Mouse (Mus musculus) small intestine, adult 2 months (tissue): ENCODE data around the gene Piwil4.

Experiments used
- CTCF ChIP-seq: fragments of 200-500 bp; IDR thresholded peaks from 2 replicates; pipeline ENCODE4 v1.5.1; 2012; ENCODE audit warnings: low read depth, mild to moderate bottlenecking, control low read depth, inconsistent platforms, low read length, moderate library complexity, mixed read lengths; ENCODE audit not compliant: insufficient replicate concordance, insufficient read length; ENCODE audit errors: extremely low read depth
- POLR2A ChIP-seq: fragments of 200-500 bp; IDR thresholded peaks from 2 replicates; pipeline ENCODE4 v1.6.1; 2012; ENCODE audit warnings: low read depth, mild to moderate bottlenecking, control low read depth, inconsistent platforms, low read length, moderate library complexity

DNA sequence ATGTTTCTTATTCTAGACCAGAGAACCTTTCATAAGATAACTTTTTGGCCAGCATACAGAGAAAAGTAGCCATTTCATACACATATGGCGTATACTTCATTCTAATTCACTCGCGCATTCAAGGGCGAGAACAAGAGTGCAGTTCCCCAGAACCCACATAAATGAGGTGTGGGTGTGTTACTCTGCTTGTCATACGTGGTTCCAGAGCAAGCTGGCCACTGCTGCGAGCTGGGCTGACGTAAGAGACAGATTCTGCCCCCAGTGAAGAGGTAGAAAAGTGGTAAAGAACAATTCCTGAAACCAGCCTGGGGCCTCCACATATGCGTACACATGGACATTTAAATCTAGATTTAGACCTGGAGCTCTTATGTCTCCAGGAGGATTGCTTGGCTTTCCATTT is 66.0 kb downstream of the Piwil4 start:
- TF ChIP-seq CTCF (no peak), POLR2A (no peak)
